Mouse (Mus musculus) heart, embryonic 16.5 days (tissue): ENCODE data around the gene Rmnd5b. TPM values are rescaled to one million over a fixed set of nuclear protein-coding genes. Genes with fewer than 3 reads are reported as not detected.
A peak's percentile ranks its signal among the peaks of the same experiment; 100 is the strongest.

ENCODE experiments used
- ATAC-seq: fragments of 200-750 bp; cut with Nextera tagmentation; replicated peaks from 2 replicates; pipeline ENCODE4 v1.8.0; 2017; ENCODE audit warnings: moderate number of reproducible peaks; ENCODE audit not compliant: insufficient read depth, low FRiP score; ENCODE audit errors: extremely low read depth
- H3K27ac ChIP-seq: fragments of 300-500 bp; sonication (generic); 2 replicates; pipeline ENCODE4 v1.5.1; 2014; ENCODE audit warnings: mild to moderate bottlenecking, low read length, control low read depth, moderate library complexity
- H3K27me3 ChIP-seq: fragments of 300-500 bp; sonication (generic); 2 replicates; pipeline ENCODE4 v1.6.1; 2014; ENCODE audit warnings: low read length, mixed read lengths; ENCODE audit not compliant: control insufficient read depth, insufficient read depth
- H3K36me3 ChIP-seq: fragments of 300-500 bp; sonication (generic); 2 replicates; pipeline ENCODE4 v1.6.1; 2014; ENCODE audit not compliant: control insufficient read depth, insufficient read depth
- H3K4me1 ChIP-seq: fragments of 300-500 bp; sonication (generic); 2 replicates; pipeline ENCODE4 v1.6.1; 2014; ENCODE audit warnings: low read length, mixed read lengths; ENCODE audit not compliant: control insufficient read depth, insufficient read depth
- H3K4me2 ChIP-seq: fragments of 300-500 bp; sonication (generic); 2 replicates; pipeline ENCODE4 v1.6.1; 2014; ENCODE audit warnings: low read depth, mild to moderate bottlenecking, control low read depth, low read length
- H3K4me3 ChIP-seq: fragments of 300-500 bp; sonication (generic); 2 replicates; pipeline ENCODE4 v1.5.1; 2014; ENCODE audit warnings: mild to moderate bottlenecking, control low read depth, low read length
- H3K9ac ChIP-seq: fragments of 300-500 bp; sonication (generic); 2 replicates; pipeline ENCODE4 v1.6.1; 2014; ENCODE audit warnings: low read length, control low read depth
- H3K9me3 ChIP-seq: fragments of 300-500 bp; sonication (generic); replicated peaks from 2 replicates; pipeline ENCODE4 v1.6.1; 2016; ENCODE audit warnings: low read length; ENCODE audit not compliant: control insufficient read depth
- WGBS: fragments of 180-500 bp; shearing (Covaris S2); extraction: QIAGEN DNeasy Blood & Tissue Kit; methylation state at CpG from one replicate; pipeline ENCODE4 v1.1.7; 2014; 5-methylcytosine and 5-hydroxymethylcytosine counted together
- polyA plus RNA-seq: library from polyadenylated mRNA; unstranded; fragments of >200 nt; fragmentation: Nextera tagmentation; extraction: Ambion mirVana; gene quantifications from 2 replicates; pipeline ENCODE4 v1.2.1, GENCODE M21; 2015

Gene Rmnd5b
- polyA plus RNA-seq, 1 experiment from 2014 or later, result 37.1 TPM

GRCm38 (mm10) chr11:51645293-51645692, 9.6 kb upstream of the Rmnd5b start:
- 45% methylated on average over 13 of the region's 13 CpGs for WGBS
- H3K4me3 ChIP-seq, result no peak overlapping the region
- H3K9ac ChIP-seq, result peak overlapping the region; percentile 46; the same call in 1 of the 2 replicates
- no peaks in the 10 kb centered on the region for H3K27me3 ChIP-seq
- H3K36me3 ChIP-seq, result peaks cover 15% of the 10 kb centered on the region
- peaks cover 35% of the 10 kb centered on the region for H3K4me1 ChIP-seq
- peak overlapping the region; percentile 63 for H3K27ac ChIP-seq
- no peak overlapping the region for H3K4me2 ChIP-seq
- ATAC-seq, result no peak
- H3K9me3 ChIP-seq, result no peaks in the 10 kb centered on the region

GRCm38 (mm10) chr11:51644217-51644616, 8.5 kb upstream of the Rmnd5b start:
- Histone ChIP-seq H3K4me3 (no peak overlapping the region; the same call in 1 of the 2 replicates), H3K9ac (peak overlapping the region; percentile 40; the same call in 1 of the 2 replicates), H3K9me3 (no peaks in the 10 kb centered on the region), H3K4me2 (peak overlapping the region; percentile 34), H3K4me1 (peaks cover 26% of the 10 kb centered on the region), H3K36me3 (peaks cover 15% of the 10 kb centered on the region), H3K27me3 (no peaks in the 10 kb centered on the region), H3K27ac (peak overlapping the region; percentile 78)
- no peak for ATAC-seq
- 78% methylated on average over 16 of the region's 16 CpGs for WGBS

DNA sequence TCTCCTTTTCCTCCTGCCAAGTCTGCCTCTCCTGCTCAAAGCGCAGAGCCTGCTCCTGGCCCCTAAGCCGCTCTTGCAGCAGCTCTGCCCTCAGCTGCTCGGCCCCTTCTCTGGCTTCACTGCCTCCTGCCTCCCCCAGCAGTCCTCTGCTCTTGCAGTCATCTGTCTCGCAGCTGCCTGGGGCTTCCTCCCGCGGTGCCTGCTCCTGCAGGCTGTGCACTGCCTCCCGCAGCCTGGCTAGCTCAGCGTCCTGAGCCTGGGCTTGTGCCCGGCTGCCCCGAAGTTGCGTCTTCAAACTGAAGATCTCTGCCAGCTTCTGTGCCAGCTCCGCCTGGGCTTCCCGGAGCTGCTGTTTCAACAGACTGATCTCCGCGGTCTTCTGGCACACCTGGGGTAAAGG, 8.1 kb upstream of the Rmnd5b start:
- H3K9me3 ChIP-seq, result no peaks in the 10 kb centered on the region
- peak overlapping the region; percentile 18; the same call in 1 of the 2 replicates for H3K4me3 ChIP-seq
- H3K4me2 ChIP-seq, result peak overlapping the region; percentile 34
- no peak for ATAC-seq
- no peaks in the 10 kb centered on the region for H3K27me3 ChIP-seq
- H3K9ac ChIP-seq, result peak overlapping the region; percentile 40; the same call in 1 of the 2 replicates
- peaks cover 21% of the 10 kb centered on the region for H3K4me1 ChIP-seq
- WGBS, result 45% methylated on average over 15 of the region's 15 CpGs
- peak overlapping the region; percentile 78 for H3K27ac ChIP-seq
- peaks cover 15% of the 10 kb centered on the region for H3K36me3 ChIP-seq

DNA sequence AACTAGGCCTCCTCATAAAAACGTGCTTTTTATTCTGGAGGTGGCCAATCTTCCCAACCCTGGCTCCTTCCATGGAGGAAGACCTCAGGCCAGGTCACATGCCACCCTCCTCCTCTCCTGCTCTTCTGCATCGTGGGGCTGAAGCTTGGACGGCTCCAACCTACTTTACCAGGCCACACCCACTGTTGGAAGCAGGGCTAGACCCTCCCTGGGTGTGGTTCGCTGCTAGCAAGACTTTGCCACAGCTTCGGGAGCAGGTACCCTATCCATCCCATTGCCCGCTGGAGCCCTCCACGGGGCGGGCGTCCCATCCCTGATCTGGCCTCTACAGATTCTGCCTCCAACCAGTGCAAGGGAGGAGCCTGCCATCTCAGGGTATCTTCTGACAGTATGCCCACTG, 7.5 kb upstream of the Rmnd5b start:
- Histone ChIP-seq H3K9ac (peak overlapping the region; percentile 40; the same call in 1 of the 2 replicates), H3K4me3 (0 out of 2 replicates have a peak overlapping the region, but pooled peaks have one; percentile 18), H3K9me3 (no peaks in the 10 kb centered on the region), H3K27me3 (no peaks in the 10 kb centered on the region), H3K27ac (peak overlapping the region; percentile 78), H3K4me2 (peak overlapping the region; percentile 34), H3K4me1 (peaks cover 18% of the 10 kb centered on the region), H3K36me3 (peaks cover 15% of the 10 kb centered on the region)
- ATAC-seq, result no peak
- 56% methylated on average over 9 of the region's 9 CpGs for WGBS

DNA sequence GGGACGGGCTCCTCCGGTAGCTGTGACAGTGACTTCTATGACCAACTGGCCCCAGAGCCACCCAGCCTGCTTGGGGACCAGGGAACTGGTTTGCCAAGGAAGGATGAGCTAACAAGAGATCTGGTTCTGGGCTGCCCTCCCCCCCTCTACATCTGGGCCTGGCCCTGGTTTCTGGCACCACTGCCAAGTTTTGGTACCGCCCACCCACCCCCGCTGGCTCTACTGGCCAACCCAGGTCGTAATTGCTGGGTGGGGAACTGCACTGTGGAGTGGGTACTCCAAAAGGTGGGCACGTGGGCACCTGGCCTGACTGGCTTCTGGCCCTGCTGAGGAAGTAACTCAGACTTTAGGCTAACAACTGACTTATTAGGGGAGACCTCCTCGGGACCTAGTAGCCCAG, 5.1 kb upstream of the Rmnd5b start:
- Histone ChIP-seq H3K4me2 (no peak overlapping the region), H3K27me3 (no peaks in the 10 kb centered on the region), H3K4me3 (no peak overlapping the region), H3K9me3 (no peaks in the 10 kb centered on the region), H3K27ac (no peak overlapping the region), H3K36me3 (peaks cover 15% of the 10 kb centered on the region), H3K9ac (no peak overlapping the region), H3K4me1 (peaks cover 15% of the 10 kb centered on the region)
- 75% methylated on average over 7 of the region's 7 CpGs for WGBS
- no peak for ATAC-seq

- WGBS, result 62% methylated on average over 5 of the region's 5 CpGs
- no peaks in the 10 kb centered on the region for H3K27me3 ChIP-seq
Observed at GRCm38 (mm10) chr11:51638497-51638896, 2.8 kb upstream of the Rmnd5b start.

GRCm38 (mm10) chr11:51637971-51638414, 2.3 kb upstream of the Rmnd5b start:
- 9% methylated on average over 17 of the region's 17 CpGs for WGBS
- Histone ChIP-seq H3K4me3 (peak overlapping the region; percentile 26), H3K4me1 (peaks cover 15% of the 10 kb centered on the region), H3K4me2 (peak overlapping the region; percentile 54), H3K27ac (peak overlapping the region; percentile 74), H3K9me3 (no peaks in the 10 kb centered on the region), H3K36me3 (peaks cover 4% of the 10 kb centered on the region; the same call in 1 of the 2 replicates), H3K9ac (peak overlapping the region; percentile 55), H3K27me3 (no peaks in the 10 kb centered on the region)
- 0 out of 2 replicates have a peak, but pooled peaks have one; percentile 23 for ATAC-seq

More at GRCm38 (mm10) chr11:51638497-51638896, 2.8 kb upstream of the Rmnd5b start:
- H3K4me3 ChIP-seq, result peak overlapping the region; percentile 26; the same call in 1 of the 2 replicates
- peak overlapping the region; percentile 55; the same call in 1 of the 2 replicates for H3K9ac ChIP-seq
- peak overlapping the region; percentile 54 for H3K4me2 ChIP-seq
- H3K9me3 ChIP-seq, result no peaks in the 10 kb centered on the region
- peaks cover 15% of the 10 kb centered on the region for H3K4me1 ChIP-seq
- peak overlapping the region; percentile 74 for H3K27ac ChIP-seq
- peaks cover 4% of the 10 kb centered on the region; the same call in 1 of the 2 replicates for H3K36me3 ChIP-seq
- ATAC-seq, result no peak

DNA sequence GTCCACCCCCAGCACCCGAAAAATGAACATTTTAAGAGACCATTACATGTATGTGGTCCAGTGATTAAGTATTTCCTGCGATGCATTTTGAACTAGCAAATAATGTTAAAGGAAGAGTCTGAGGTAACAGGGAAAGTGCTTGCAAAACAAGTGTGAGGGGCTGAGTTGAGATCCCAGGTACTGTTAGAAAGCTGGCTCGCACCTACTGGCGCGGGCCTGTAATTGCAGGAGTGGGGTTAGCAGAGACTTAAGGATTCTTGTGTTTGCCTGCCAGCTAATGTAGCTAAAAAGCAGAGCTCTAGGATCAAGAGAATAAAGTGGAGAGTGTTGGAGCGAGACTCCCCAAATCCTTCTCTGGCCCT, 608 bp upstream of the Rmnd5b start:
- ATAC-seq, result no peak
- peak overlapping the region; percentile 60 for H3K4me3 ChIP-seq
- peak overlapping the region; percentile 83 for H3K27ac ChIP-seq
- no peaks in the 10 kb centered on the region for H3K36me3 ChIP-seq
- H3K4me2 ChIP-seq, result peak overlapping the region; percentile 92
- 5% methylated on average over 6 of the region's 6 CpGs for WGBS
- H3K27me3 ChIP-seq, result no peaks in the 10 kb centered on the region
- H3K9me3 ChIP-seq, result no peaks in the 10 kb centered on the region
- H3K9ac ChIP-seq, result peak overlapping the region; percentile 75
- peaks cover 19% of the 10 kb centered on the region for H3K4me1 ChIP-seq

GRCm38 (mm10) chr11:51635127-51635524, 570 bp downstream of the Rmnd5b start:
- Histone ChIP-seq H3K27me3 (no peaks in the 10 kb centered on the region), H3K9me3 (no peaks in the 10 kb centered on the region), H3K9ac (peak overlapping the region; percentile 75), H3K4me1 (peaks cover 16% of the 10 kb centered on the region), H3K4me3 (peak overlapping the region; percentile 60), H3K27ac (peak overlapping the region; percentile 83), H3K36me3 (no peaks in the 10 kb centered on the region), H3K4me2 (peak overlapping the region; percentile 92)
- ATAC-seq, result no peak
- WGBS, result 7% methylated on average over 6 of the region's 6 CpGs
